Mouse (Mus musculus): ENCODE data around the gene Mapkapk3.

Mapkapk3 gene

GRCm38 (mm10) chr9:107289211-107290076 is at the start of gene Mapkapk3:
Gene Mapkapk3, minus strand, starts transcription at chr9:107289877.
- DNase-seq = peak; percentile 44 to 51

DNA sequence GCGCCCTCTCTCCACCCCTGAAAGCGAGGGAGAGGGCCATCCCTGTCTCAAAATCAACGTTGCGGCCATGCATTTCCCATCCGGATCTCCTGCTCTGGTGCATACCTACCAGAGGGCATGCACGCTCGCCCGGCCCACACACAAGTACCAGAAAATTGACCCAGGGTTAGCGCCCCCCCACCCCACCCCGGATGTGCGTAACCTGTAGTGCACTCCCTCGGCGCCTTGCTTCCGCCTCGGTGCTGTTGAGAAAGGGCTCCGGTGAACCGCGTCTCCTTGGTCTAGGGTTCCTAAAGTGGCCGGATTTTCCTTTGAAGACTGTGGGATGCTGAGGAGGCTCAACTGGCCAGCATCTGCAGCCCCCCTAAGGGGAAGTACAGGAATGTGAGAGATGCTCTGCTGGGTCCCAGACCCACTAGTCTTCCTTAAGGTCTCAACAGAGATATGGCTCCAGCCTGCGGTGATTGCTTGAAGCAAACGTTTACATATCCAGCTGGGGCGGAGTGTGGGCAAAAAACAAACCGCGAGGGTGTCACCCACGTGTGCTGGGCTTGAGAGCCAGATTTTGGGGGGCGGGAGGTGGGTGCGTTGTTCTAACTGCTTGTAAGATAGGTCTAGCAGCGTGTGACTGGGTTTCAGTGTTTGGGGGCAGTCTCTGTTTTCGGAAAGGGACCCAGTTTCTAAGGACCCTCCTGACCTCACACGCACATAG is 48.7 kb upstream of the Mapkapk3 start, which contains the start of gene Hemk1:
Gene Hemk1 (minus strand): TSS at position 179 of the 712 bp plus-strand sequence.
- DNase-seq = peak; percentile 86 to 88

- DNase-seq = no peak
These were observed 46.7 kb upstream of the Mapkapk3 start for GRCm38 (mm10) chr9:107336386-107336785.

DNA sequence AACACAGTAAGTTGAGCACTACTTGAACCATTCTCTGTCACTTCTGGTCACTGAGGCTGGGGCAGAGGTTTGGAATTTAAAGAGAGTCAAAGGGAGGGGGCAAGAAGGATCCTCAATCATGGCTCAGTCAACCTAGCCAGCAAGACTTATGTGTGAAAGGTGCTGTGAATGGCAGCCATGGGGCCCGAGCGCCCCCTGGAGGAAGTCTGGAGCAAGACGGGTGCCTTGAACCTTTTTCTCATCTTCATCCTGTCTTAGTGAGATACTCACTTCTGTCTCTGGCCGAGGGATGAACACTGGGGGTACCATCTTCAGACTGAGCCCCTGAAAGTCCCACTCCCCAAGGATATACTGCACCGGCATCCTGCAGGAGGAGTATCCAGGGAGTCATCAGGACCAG is 46.2 kb upstream of the Mapkapk3 start:
- DNase-seq = peak; percentile 85 to 87

GRCm38 (mm10) chr9:107335046-107335445 is 45.4 kb upstream of the Mapkapk3 start:
- no peak for DNase-seq

DNA sequence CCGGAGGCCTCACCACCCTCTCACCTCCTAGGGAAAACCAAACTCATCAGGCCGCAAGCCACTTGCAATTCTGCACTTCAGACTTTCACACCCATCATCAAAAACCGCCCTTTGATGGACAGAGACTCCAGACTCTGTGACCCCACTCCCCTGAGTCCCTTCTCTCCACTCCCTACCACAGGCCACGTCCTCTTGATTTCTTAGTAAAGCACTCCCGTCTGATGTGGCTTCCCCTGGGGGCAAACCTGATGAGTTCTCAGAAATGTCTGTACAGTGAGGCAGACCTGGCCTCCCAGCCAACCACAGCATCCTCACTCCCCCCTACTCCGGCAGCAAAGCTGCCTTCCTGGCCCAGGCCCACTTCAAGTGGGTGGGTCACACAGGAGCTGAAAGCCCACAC is 44.7 kb upstream of the Mapkapk3 start:
- DNase-seq = no peak

DNA sequence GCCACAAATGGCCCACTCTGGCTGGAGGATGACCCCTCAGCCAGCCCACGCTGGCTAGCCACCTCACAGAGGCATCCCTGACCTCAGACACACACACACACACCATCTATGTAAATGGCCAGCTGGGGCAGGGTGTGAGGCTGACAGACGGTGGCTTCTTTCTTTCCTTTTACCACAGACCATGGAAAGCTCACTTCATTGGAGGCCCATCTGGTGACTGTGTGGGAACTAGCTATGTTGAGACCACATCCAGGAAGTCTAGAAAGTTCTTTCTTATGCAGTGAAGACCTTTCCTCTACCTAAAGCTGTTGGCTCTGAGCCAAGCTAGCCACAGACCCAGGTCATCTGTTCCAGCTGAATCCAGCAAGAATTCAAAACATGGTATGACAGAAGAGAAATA is 44.0 kb upstream of the Mapkapk3 start:
- no peak for DNase-seq

GRCm38 (mm10) chr9:107330791-107331190 is 41.1 kb upstream of the Mapkapk3 start:
- DNase-seq = no peak

DNA sequence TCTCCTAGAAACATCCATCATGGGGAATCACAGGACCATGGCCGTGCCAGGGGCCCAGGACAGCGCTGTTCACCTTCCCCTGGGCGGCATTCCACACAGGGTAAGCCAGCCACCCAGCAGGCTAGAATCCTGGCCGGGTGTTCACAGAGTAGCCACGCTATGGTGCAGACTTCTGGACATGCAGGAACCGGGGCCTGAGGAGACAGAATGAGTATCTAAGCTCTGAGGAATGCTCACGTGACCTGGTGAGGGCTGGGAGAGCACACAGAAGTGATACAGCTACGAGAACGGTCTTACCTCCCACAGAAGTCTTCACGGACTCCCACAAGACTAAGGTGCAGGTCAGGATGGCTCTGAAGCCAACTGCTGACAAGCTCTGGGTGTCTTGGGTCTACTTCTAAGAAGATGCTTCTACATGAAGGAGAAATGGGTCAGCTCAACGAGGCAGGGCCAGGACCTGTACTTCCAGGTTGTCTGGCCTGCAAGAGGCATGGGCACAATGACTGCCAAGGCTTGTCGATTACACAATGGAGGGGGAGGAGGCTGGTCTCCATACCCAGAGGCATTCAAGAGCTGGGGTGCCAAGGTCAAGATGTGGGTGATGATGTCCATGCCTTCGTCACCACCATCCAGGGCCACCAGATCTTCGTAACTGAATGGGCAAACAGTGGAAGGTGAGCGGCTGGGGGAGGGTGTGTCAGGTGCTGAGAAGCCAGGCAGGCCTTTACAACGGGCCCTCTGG is 38.4 kb upstream of the Mapkapk3 start:
- DNase-seq = no peak

- DNase-seq = no peak
These were observed 36.2 kb upstream of the Mapkapk3 start for GRCm38 (mm10) chr9:107325904-107326303.

DNA sequence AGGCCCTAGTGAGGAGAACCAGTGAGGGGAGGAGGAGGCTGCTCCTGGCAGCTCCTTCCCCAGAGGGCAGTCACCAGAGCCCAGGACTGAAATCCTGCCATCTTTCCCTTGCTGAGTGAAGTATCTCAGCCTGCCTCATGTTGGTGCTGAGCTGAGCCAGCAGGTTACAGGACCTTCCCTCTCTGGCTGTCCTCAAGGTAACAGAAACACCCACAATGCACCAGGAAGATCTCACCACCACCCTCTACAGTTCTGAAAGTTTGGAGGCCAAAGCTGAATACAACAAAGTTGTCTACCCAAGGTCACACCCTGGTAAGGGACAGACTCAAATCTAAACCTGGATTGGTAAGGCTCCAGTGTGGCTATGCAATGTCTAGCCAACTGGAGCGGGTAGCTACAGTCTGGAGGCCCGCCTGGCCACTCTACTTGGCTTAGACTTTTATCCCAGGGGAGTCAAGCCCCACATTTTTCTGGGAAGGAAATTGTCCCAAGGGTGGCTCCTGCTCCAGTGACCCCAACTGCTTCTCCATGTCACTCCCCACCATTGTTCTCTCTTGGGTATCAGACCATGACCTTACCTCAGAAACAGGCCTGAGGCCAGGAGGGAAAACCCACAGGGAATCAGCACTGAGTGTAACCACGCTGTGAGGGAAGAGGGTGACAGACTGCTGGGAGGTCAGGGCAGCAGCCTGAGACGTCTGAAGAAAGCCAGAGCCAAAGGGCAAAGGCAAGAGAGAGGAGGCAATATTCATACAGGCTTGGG is 35.3 kb upstream of the Mapkapk3 start:
- DNase-seq = no peak

DNA sequence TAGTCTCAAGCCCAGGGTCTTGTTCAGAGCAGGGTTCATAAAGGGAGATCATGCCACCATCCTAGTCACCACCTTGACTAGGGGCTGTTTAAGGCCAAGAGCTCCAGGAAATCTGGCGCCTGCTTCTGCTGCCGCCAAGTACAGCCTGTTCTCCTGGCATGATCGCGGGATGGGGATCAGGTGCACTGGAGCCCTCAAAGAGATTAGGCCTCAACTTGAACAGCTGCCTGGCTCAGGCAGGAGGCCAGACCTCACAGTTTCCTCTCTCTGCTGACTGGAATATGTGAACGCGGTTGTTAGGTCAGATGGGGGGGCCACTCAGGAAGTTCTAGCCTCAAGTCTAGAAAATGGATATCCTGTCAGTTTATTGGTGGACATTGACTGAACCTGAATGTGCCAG is 33.9 kb upstream of the Mapkapk3 start:
- peak; percentile 86 to 90 for DNase-seq

GRCm38 (mm10) chr9:107322461-107323050 is 32.9 kb upstream of the Mapkapk3 start:
- DNase-seq = no peak

GRCm38 (mm10) chr9:107315791-107316190 is 26.1 kb upstream of the Mapkapk3 start:
- DNase-seq = peak in 1 of 2 experiments; percentile 42

- DNase-seq = no peak
These were observed 24.2 kb upstream of the Mapkapk3 start for GRCm38 (mm10) chr9:107313926-107314325.

- DNase-seq = no peak
These were observed 23.3 kb upstream of the Mapkapk3 start for GRCm38 (mm10) chr9:107312811-107313584.

GRCm38 (mm10) chr9:107309600-107309999 is 19.9 kb upstream of the Mapkapk3 start:
- DNase-seq = no peak

GRCm38 (mm10) chr9:107309171-107309570 is 19.5 kb upstream of the Mapkapk3 start:
- no peak for DNase-seq

DNA sequence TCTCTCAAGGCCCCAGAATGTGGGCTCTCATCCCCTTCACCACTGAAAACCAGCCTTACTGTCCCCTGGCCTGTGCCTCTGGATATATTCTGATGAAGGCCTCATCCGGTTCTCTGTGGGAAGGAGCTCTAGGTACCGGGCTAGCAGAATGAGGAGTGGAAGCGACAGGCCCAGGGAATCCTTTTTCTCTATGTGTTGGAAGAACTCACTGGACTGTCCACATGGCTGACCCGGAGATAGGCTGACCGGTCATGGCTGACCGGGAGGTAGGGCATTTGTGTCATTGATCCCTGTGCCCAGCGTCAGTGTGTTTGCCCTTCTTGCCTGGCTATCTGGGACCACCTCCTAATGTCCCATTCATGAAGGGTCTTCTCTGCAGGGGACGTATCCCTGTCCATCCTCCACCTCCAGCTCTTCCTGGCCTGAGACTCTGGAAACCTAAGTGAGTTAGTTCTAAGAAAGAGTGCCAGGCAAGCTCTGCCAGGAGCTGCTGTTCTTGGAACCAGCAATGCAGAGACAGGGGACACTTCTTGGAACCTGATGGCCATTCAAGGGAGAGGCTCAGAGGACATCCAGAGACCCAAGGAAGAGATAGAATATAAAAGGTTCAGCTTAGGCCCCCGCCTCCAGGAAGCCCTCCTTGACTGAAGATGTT is 18.8 kb upstream of the Mapkapk3 start:
- DNase-seq = no peak

DNA sequence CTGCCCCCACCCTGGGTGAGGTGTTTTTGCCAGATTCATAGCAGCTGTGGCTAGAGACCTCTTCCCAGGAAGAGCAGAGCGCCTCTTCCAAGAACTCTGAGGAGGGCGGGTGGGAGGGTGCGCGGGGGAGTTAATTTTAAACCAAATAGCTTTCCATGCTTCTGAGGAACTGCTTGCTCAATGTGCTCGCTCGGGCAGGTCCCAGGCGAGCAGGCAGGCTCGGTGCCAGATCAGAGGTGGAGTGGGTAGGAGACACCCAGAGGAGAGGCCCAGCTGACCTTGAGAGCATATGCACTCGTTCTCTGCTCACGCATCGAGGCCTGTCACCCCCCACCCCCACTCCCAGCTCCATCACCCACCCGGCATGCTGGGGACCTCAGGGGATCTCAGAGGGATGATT is 18.2 kb upstream of the Mapkapk3 start:
- peak; percentile 48 to 66 for DNase-seq
